In the genomic region with DNA sequence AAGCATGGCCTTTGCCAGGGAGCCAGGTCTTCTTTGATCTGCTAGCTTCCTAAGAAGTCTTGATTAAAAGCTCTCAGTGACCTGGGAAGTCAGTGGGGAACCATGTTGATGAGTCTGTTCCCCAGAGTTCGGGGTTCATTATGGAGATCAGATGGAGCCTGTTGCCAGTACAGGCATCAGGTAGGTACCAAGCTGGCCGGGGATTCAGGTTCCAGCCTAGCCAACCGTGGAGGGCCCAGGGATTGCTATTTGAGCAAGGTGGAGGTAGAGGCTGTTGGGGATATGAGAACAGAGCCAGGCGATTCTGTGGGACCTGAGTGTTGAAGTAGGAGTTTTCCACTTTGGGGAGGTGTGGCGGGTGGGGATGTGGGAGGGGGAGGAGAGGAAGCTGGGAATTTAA, we compare ENCODE assay signal across 17 mouse cellular contexts.
"Had no signal": no experiment of that assay in that cellular context is flagged by ENCODE, and none has a peak within 500 bp of the region (broad histone marks: within the 10 kb centered on the region; RNA-seq: fewer than 3 reads in every experiment).

No protein-coding gene starts in this region.

- DNase-seq: liver, postnatal 0 days; lung, adult 2 months; lung, postnatal 14 days; lung, postnatal 36 days; right cerebral cortex, postnatal 14 days; thymus, adult 18-20 months; thymus, postnatal 14 days; thymus, postnatal 36 days had no signal

- H3K4me3 ChIP-seq: liver, embryonic 15.5 days; lung, embryonic 15.5 days; megakaryocyte, embryonic 14.5 days; midbrain, embryonic 13.5 days; midbrain, embryonic 15.5 days; neural tube, embryonic 12.5 days had no signal

- H3K9me3 ChIP-seq: liver, embryonic 15.5 days; lung, embryonic 15.5 days; megakaryocyte, embryonic 14.5 days; midbrain, embryonic 13.5 days; midbrain, embryonic 15.5 days; neural tube, embryonic 12.5 days had no signal

- H3K27me3 ChIP-seq: liver, embryonic 15.5 days; lung, embryonic 15.5 days; midbrain, embryonic 13.5 days; midbrain, embryonic 15.5 days; neural tube, embryonic 12.5 days had no signal

- H3K36me3 ChIP-seq: liver, embryonic 15.5 days; lung, embryonic 15.5 days; midbrain, embryonic 13.5 days; midbrain, embryonic 15.5 days; neural tube, embryonic 12.5 days had no signal

- ATAC-seq: liver, postnatal 0 days; lung, postnatal 0 days; midbrain, embryonic 13.5 days; midbrain, embryonic 15.5 days had no signal

- H3K4me1 ChIP-seq: lung, embryonic 15.5 days had no signal

- H3K27ac ChIP-seq: liver, embryonic 15.5 days; lung, embryonic 15.5 days; macrophage; midbrain, embryonic 13.5 days; midbrain, embryonic 15.5 days; neural tube, embryonic 12.5 days had no signal

- H3K4me2 ChIP-seq: liver, embryonic 15.5 days; lung, embryonic 15.5 days; midbrain, embryonic 11.5 days; midbrain, embryonic 13.5 days; midbrain, embryonic 15.5 days; neural tube, embryonic 12.5 days had no signal

- H3K9ac ChIP-seq: liver, embryonic 15.5 days; liver, postnatal 0 days; lung, embryonic 15.5 days; midbrain, embryonic 13.5 days; midbrain, embryonic 15.5 days; neural tube, embryonic 12.5 days had no signal
